Mouse (Mus musculus) MN1 (cell line): Measurements from ENCODE around the gene Lemd1.
"Not testable (repeated sequence)": the region's sequence is repeated elsewhere in the genome, so short reads cannot be mapped to it uniquely, and the experiment has no call there.

Source experiments
- DNase-seq: peaks from one replicate; pipeline ENCODE4 v3.0.0-alpha.2; 2016; ENCODE audit warnings: low spot score

Gene Lemd1

GRCm38 (mm10) chr1:132191093-132191785 lies at the start of gene Lemd1, which contains the start of gene AC124108.1:
Lemd1 (plus strand) TSS chr1:132191431.
AC124108.1 (plus strand) TSS chr1:132191457.
- DNase-seq, result no peak

DNA sequence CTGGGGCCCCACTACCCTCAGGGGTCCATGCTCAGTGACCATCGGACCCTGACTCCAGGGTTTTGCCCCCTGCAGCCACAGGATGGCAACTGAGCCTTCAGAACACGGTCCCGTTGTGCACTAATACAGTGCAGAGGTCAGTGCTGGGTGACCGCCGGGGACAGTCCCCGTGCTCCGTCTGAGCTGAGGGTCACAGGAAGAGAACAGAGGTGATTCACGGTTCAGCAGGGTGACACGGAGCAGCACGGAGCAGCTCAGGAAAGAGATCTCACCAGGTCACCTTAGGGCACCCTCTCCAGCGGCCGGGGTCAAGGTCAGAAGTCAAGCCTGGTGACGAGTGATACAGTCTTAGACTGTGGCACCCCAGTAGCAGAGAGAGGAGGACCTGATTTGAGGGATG lies 49.5 kb upstream of the Lemd1 start:
- no peak for DNase-seq

DNA sequence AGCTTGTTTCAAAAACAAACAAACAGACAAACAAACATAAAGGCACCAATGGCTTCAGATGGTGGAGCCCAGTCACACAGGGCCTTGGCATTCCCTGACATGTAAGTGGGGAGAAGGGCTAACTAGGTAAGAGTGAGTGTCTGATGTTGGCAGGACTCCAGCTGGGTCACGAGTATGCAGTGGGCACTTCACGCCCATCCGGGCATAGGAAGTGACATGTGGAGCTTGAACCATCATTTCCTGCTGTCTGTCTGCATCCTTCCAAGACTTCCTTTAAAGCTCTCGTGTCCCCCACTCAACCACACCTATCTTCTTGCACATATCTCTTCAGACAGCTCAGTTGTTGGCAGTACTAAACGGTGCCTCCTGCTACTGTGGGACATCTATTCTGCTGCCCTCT lies 48.2 kb upstream of the Lemd1 start:
- DNase-seq, result no peak

GRCm38 (mm10) chr1:132143730-132144129 lies 47.5 kb upstream of the Lemd1 start:
- DNase-seq, result no peak

DNA sequence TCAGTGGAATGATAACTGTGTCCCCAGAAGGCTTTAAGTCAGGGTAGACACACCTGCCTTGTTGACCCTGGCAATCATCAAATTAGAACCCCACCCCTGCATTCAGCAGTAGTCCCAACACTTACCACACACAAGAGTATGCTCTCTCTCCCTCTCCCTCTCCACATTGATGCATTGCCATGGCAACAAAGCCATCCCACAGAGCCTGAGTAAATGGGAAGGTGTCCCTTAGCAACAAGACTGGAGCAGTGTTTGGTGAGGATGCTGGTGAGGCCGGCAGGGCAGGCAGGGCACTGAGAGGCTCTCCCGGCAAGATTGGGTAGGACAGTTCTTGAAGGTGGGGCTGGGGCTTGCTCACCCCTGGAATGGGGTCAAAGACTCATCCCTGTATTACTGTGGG lies 47.0 kb upstream of the Lemd1 start:
- peak; percentile 67 for DNase-seq

DNA sequence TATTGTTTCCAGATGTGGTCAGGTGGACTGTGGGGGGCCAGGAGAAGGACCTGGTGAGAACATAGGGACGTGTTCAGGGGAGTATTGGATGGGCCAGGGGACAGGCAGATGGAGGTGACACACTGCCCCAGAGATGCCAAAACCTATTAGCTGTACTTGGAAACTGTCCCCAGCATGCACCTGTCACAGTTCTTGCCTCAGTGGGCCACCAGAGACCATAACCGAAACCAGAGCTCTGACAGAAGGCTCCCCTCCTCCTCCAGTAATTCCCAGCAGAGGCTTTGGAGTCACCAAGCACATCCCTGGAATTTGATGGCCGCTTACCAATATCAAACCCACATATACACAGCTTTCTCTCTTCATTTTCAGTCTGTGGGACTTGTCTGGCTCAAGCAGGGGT lies 46.4 kb upstream of the Lemd1 start:
- DNase-seq, result no peak

- DNase-seq, result no peak
Observed at GRCm38 (mm10) chr1:132145973-132146685, 45.1 kb upstream of the Lemd1 start.

GRCm38 (mm10) chr1:132149410-132149809 lies 41.8 kb upstream of the Lemd1 start:
- no peak for DNase-seq

DNA sequence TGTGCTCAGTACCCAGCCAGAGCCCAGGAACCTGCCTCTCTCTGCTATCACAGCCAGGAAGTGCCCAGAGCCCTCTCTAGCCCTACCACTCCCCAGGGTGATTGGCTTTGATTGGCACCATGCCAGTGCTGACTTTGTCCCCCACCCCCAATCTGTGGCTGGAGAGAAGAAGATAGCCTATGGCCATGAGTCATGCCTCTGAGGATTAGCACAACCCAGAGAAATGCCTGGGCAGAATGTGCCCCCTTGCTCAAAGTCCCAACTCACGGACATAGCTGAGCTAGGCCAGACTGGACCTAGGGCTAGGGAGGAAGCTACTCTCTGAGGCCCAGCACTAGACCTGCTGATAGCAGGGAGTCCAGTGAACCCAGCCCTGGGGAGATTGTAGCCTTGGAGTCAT lies 41.1 kb upstream of the Lemd1 start:
- peak; percentile 70 for DNase-seq

- no peak for DNase-seq
Observed at GRCm38 (mm10) chr1:132150817-132151601, 40.2 kb upstream of the Lemd1 start.

GRCm38 (mm10) chr1:132151908-132152307 lies 39.3 kb upstream of the Lemd1 start:
- peak; percentile 64 for DNase-seq

DNA sequence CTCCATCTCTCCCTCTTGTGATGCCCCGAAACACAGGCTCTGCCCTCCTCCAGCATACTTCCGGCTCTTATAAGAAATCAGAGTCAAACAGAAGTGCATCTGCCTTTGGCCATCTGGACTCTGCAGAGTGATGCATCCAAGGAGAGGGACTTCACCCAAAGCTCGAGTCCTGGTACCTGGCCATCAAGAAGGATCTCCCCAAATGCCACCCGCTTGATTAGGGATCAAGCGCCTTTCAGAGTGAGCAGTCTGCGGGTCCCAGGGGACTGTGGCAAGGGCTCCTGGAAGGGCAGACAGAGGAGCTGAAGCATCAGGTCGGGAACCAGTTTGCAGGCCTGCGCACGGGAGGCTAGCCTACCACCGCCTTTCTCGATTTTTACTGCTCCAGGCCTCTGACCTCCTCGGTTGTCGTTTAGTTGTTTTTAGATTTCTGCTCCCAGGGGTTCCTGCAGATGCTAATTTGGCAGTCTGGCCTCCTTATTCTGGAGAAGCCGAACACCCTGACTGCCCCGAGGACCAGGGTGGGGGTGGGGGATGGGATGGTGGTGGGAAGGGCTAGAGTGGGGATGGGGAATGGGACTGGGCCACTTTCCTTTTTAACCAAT lies 38.0 kb upstream of the Lemd1 start:
- DNase-seq, result peak; percentile 29

DNA sequence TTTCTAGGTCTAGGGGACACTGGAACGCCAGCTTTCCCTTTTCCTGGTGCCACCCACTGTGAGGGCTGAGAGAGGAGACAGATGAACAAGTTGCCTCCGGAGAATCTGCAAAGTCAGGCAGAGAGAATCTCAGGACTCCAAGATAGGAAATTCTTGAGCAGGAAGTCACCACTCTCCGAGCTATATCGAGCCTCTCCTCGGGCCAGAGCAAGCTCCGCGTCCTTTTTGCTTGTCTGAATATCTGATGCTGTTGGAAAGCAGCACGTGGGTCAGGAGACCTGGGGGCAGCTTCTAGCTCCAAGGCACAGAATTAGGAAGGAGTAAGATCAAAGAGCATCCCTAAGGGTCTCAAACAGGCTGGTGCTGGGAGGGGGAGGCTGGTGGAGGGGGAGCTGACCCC lies 37.5 kb upstream of the Lemd1 start:
- no peak for DNase-seq

GRCm38 (mm10) chr1:132155737-132156136 lies 35.5 kb upstream of the Lemd1 start:
- peak; percentile 93 for DNase-seq

- DNase-seq, result peak; percentile 84
Observed at GRCm38 (mm10) chr1:132157016-132157781, 34.0 kb upstream of the Lemd1 start.

DNA sequence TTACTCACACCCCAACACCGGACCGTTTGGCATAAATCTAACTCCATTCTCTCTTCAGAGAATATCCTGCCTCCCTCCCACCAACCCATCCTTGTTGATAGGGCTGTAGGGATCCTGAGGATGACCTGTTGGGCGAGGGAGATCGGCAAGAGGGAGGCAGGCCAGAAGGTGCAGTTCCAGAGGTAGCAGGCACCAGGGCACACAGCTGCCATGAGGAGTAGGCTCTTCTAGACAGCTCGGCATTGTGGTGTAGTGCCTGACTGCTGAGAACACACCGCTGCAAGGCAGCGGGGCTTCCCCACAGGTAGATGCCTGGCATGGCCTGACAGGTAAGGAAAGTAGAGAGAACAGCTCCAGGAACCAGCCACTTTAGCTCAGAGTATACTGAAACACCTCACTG lies 33.4 kb upstream of the Lemd1 start:
- DNase-seq, result no peak

DNA sequence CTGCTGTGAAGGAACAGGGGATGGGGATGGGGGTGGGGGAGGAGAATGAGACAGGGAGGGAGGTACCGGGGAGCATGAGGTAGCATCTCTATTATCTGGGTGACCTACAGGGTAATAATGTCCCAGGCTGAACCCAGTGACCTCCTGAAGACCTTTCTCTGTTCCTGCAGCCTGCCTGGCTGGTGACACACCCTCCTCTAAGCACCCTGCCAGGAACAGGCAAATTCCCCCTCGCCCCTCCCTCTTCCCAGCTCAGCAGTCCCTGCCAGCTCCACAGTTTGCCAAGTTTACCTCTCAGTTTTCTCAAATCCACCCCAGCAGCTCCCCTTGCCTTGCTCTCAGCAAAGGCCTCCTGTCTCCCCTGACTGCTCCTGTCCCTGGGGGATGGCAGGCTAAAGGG lies 32.5 kb upstream of the Lemd1 start:
- no peak for DNase-seq

DNA sequence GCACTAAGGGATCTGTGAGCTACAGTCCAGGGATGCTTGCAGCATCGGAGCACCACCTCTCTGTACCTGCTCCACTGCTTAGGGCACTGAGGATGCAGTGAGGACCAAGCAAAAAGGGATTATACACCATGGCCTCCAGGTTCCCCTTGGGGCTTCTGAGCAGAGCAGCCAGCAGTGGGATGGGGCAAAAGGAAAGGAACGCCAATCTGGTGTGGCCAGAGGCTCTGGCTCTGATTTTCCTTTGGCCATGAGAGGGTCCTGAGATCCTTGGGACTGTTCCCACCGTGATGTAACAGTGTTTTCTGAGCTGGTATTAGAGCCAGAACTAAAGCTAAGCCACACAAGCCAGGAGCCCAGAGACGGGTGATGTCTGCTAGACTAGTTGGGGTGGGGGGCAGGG lies 31.6 kb upstream of the Lemd1 start:
- DNase-seq, result no peak

GRCm38 (mm10) chr1:132161211-132161880 lies 29.9 kb upstream of the Lemd1 start:
- DNase-seq, result no peak

- DNase-seq, result not testable (repeated sequence)
Observed at GRCm38 (mm10) chr1:132162618-132163017, 28.6 kb upstream of the Lemd1 start.
